Mouse (Mus musculus): ENCODE data around the gene Zfp385b.

The Zfp385b gene

DNA sequence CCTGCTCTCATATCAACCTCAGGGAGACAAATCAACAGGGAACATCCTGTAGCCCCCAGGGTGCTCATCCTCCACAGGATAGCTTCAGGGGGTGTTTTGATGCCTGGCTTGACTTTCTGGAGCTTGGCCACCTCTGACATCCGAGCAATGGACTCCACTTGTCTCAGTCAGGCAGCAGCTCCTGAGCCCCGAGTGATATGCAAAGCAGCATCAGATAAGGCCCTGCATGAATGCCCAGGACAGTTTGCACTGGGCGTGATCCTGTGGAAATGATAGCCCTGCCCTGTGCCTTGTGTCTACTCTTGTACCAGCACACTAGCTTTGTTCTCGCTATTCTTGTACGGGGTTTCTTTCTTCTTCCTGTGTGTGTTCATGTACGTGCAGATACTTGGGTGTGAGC is 303.8 kb downstream of the Zfp385b start:
- no peak for DNase-seq (ENCODE audit: low read depth)

DNA sequence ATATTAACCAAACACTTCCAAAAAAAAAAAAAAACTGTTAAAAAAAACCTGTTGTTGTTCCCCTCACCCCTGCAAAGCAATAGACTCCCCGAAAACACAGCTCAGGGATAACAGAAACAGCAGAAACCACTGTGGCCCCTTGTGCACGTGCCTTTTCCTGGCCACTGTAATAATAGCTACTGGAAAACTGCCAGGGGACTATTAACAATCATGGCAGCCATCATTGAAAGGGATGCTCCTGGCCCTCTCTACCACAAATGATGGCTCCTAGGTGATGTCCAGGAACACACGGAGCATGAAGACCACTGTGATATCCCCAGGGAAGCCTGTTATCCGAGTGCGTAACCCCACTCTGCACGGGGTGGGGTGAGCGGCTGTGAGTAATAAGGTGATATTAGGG is 304.4 kb downstream of the Zfp385b start:
- DNase-seq (ENCODE audit: low read depth) = no peak

DNA sequence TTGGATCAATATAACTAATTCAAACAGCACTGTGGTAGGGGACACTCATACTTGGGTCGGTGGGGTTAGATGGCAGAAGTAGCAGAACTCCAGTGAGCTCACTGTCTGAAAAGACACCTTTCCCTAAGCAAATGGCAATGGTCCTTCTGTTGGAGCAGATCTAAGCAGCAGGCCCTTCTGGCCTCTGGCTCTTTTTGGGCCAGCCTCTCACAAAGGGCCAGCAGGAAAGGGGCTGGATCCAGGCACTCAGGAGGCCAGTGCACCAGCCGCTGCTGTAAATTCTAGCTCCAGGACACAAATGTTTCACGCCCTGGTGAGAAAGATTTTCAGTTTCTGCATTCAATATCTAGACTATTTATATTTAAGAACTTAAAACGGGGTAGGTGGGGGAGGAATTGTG is 305.0 kb downstream of the Zfp385b start:
- no peak for DNase-seq (ENCODE audit: low read depth)

DNA sequence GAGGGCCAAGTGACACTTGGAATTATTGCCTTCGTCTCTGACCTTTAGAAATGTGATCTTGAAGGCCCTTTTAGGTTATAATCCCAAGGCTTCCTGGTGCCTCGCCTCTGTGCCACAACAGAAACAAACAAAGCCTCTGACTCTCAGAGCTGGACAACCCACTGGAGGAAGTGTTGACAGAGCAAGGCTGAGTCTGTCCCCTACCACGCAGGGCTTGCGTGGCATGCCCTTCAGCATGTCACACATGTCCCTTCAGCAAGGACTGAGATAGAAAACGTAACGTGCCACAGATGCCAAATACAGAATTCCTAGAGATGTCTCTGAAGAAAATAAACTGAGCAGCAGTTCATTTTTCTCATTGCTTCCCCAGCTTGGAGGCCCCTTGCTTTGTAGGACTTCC is 310.7 kb downstream of the Zfp385b start:
- DNase-seq (ENCODE audit: low read depth) = no peak

DNA sequence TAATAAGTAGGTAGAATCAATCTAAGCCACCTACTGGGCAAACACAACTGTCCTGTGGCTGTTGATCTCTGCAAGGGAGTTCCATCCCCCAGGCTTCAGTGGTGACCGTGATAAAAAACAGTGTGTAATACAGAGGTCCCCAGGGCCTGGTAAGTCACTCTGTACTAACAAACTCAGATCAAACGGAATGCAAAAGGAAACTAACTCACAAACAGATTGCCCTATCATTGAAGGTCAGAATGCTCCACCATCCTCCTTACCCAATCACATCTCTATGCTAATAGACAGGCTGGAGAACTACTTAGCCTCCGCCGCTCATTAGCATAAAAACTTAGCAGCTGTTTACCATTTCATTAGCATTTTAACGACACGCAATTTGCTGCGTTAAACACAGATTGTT is 313.1 kb downstream of the Zfp385b start:
- no peak for DNase-seq (ENCODE audit: low read depth)

DNA sequence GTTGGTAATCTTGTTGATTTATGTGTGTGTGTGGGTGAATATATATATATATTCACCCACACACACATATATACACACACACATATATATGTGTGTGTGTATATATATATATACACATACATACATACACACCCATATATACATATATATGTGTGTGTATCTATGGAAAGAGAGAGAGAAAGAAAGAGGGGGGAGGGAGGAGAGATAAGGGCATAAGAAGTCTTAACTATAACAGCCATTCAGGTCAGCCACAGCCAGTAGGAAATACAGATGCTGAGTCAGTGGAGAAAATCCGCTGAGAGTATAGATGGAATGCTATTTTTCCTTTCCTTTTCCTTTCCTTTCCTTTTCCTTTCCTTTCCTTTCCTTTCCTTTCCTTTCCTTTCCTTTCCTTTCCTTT is 313.8 kb downstream of the Zfp385b start:
- DNase-seq (ENCODE audit: low read depth) = no peak

DNA sequence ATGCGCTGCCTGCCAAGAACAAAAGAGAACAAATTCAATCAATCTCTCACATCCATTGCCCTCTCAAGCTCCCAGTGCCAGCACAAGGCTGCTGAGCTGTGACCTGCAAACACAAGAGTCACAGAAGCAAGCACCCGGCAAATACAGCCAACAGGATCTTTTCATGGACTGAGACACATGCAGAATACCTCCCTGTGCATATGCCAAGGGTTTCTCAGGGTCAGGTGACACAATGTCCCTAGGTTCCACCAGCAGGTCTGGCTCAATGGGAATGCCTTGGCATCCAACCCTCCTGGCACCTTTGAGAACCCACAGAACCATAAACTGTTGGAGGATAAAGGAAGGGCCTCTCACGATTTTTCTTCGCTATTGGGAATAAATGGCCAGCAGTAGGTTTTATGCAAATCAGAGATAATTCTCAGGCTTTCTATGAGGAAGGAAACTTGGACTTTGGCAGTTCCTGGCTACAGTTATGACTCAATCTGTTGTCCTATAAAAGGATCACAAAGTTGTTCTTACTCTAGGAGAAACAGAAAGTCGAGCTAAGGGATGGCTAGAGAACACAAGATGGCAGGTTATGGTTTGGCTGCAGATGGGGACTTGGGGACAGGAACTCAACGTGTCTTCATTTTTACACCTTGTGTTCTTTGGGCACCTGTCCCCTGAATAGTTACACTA is 315.6 kb downstream of the Zfp385b start:
- DNase-seq (ENCODE audit: low read depth) = no peak

DNA sequence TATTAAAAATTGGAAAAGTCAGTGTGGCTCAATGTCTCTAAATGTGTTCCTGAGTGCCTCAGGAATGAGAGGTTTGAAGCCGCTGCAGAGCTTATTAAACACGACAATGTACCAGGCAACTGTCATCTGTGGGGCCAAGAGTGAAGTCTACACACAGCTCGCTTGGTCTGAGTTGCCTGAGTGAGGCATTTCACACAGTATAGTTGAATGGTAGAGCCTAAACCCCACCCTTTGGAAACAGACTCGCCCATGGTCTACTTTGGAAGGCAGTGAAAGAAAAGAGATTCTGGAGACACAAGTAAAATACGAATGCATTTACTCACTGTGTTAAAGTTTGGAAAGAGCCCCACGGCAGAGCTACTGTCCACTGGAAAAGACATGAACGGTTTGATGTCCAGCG is 316.2 kb downstream of the Zfp385b start:
- DNase-seq (ENCODE audit: low read depth) = no peak

DNA sequence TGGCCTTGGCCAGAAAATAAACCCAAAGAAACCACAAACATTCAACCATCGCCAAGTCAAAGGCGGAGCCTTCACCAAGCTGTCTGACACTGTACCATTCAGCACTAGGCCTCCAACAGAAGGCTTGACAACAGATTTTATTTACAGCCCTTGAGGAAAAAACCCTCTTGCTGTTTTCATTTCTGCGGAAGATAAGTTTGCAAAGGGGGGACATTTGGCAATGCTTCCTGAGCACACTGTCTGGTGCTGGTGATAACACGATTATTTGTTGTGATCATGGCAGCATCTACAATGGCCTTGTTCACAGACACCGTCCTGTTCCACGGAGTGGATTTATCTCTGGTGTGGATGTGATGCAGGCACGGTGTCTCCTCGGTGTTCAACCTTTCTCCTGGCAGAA is 317.0 kb downstream of the Zfp385b start:
- DNase-seq (ENCODE audit: low read depth) = no peak

DNA sequence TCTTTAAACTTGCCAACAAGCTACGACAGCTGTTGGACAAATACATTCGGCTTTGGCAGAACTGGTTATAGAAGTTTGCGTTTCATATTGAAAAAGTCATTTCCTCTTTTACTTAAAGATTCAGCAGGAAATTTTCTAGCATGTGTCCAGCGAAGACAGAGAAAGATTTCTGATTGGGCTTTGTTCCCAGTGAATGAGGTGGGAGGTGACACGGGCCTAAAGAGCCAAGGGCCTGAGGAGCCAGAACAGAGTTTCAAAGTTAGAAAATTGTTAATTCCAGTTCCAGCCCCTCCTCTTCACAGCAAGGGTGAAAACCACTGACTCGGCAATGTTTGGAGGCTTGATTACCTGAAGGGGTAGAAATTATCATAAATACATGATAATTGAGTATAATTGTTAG is 319.0 kb downstream of the Zfp385b start:
- DNase-seq (ENCODE audit: low read depth) = no peak

DNA sequence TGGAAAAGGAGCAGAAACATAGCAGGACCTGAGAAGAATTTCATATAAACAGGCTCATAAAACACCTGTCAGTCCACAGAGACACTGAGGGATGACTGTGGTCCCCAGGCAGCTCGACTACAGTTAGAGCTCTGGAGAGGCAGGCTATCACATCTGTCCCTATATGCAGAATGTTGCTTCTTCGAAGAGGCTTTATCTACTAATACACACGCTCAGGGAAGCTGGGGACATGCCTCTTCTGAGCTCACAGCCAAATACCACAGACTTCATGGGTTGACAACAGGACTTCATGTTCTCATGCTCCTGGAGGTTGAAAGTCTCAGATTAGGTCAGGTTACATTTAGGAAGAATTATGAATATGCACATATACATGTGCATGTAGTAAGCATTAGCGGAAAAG is 321.1 kb downstream of the Zfp385b start:
- no peak for DNase-seq (ENCODE audit: low read depth)

DNA sequence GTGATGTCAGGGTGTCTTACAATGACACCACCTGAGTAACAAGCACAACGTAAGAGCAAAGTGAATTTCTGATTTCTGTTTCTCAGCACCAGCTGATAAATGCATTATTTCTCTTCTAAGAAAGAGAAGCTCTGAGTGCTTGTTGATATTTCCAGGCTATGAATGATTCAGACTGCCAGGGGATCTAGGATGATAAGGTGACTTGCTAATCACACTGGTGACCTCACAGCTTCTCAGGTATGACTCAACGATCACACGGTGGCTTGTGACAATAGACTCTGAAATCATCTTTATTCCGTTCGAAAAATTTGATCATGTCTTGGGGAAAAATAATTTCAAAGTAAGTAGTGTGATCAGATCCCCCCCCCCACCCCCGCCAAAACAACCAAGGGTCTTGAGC is 321.5 kb downstream of the Zfp385b start:
- DNase-seq (ENCODE audit: low read depth) = no peak

DNA sequence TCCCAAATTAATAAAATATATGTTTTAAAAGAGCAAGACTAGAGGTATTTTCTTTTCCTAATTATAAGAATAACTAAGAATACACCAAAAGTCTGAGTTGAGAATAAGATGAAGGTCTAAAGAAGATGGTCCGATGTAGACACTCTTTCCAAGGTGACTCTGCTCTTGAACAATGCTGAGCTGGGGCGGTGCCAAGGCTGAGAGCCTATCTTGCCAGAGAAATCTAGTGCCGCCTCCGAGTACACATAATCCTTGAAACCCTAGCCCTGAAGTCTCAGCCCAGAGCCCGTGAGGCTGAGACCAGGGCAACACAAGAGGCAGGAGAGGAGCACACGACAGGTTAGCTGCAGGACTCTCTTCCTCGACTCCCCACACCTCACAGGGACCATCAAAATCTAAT is 323.4 kb downstream of the Zfp385b start:
- DNase-seq (ENCODE audit: low read depth) = no peak

DNA sequence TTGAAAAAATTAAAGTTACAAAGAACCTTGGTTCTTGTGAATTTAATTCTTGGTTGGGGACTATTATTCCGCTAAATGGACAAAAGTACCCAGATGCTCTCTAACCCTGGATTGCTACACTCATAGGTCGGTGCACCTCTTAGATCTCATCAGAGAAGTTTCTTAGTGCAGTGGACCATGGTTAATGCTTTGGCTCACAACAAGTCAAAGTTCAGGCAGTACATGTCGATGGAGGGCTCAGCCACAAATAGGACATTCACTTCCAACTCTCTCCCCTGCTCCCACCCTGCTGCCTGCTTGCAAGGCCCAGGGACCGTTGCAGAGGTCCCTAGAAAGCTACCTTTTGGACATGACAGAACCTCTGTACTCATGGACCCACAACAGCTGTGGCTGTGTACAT is 324.1 kb downstream of the Zfp385b start:
- no peak for DNase-seq (ENCODE audit: low read depth)

DNA sequence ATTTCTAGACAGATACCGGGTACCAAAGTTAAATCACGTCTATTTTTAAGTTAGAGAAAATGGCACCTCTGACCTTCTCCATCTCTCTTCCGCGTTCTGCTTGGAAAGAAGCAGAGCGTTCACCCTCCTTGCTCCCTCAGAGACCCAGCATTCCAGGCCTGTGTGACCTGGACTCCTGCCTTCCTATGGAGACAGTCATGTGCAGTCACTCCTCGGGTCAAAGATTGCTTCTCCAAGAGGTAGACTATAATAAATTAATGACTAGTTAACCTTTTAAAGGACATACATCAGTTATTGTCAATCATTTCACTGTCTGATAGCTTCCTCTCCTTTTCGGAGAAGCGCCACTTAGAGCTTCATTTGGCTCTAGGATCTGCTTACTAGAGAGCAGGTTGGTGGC is 325.7 kb downstream of the Zfp385b start:
- DNase-seq (ENCODE audit: low read depth) = no peak

DNA sequence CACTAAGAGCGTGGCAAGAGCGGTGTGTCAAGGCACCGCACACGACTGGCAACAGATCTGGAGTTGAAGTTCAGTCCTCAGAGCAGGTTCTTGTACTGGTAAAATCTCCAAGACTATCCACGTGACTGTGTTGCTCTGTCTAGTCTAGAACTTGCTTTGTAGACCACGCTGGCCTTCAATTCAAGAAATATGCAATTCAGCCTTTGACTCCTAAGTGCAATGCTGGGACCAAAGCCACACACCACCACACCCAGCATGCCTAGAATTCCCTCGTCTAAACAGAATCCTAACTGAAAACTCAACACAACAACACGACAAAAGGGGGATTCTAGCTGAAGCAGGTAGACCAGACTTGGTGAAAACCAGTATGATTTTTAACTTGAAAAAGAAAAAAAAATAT is 332.3 kb downstream of the Zfp385b start:
- DNase-seq (ENCODE audit: low read depth) = no peak

DNA sequence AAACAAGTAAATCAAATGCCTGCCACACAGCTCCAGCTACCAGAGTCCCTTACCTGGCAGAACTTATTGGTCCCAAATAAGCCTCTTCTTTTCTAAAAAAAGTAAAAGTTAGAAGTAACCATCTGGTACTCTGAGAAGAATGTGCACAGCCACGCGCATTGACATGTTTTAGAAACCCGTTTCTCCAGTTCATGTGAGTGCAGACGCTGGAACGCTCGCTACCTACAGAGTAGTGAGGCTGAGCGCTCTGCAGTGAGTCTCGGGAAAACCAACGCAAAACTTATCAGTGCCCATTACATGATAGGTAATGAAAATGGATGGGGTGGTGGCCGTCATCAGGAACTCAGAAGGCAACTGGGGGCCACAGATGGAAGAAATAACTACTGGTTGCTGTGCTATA is 338.2 kb downstream of the Zfp385b start:
- DNase-seq (ENCODE audit: low read depth) = no peak

DNA sequence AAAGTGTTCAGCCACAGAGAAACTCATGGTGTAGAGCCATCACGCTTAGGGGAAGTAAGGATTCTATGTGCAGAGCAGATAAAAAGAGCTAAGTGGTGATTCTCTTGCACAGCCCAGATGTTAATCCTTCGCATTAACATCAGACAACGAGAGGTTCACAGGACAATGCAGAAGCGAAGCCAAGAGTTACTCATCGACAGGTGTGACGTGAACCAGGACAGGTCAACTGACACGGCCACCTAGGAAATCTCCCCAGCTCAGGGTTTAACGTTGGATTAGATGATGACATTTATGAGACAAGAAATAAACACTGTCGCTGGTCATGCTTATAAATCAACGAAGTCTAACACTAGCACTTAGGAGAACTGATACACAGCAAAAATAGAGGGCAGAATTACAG is 341.9 kb downstream of the Zfp385b start:
- no peak for DNase-seq (ENCODE audit: low read depth)

DNA sequence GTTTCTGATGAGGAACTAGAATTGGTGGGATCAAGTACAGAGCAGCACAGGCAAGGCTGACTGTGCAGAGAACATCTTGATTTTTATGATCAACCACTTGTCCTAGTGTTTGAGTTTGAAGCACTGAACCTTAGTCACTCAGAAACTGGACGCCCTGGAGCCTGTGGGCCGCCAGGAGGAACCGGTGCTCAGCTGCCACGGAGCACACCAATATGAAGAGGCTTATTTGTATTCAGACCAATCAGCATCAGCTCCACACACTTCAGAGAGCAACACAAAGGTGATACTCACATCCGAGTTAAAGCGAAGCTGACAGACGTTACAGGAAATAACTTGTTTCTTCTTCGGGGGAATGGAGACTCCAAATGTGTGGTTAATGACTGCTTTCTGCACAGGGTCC is 343.0 kb downstream of the Zfp385b start:
- DNase-seq (ENCODE audit: low read depth) = no peak

DNA sequence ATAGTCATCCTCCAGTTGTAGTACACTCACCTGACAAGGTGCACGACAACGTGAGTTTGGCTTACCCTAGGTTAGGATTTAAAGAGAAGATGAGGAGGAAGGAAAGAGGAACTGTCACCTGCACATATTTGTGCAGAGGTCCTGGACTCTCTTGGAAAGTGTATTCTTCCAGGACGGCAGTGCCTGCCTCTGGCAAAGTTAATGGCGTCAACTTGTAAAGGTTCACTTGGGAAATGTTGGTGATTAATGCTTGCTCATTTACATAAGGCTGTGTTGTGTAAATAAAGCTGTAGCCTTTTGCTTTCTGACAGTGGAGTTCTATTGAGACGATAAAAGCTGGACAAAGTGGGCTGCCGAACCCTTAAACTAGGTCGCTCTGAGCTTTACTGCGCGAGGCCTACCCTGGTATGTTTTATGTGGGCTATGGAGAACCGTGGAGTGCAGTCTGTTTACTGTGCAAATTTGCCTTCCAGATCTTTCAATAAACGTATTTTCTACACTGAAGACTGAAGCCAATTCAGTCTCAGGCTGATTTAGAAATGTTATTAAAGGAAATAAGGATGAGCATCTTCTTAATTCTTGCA is 347.1 kb downstream of the Zfp385b start:
- no peak for DNase-seq (ENCODE audit: low read depth)

DNA sequence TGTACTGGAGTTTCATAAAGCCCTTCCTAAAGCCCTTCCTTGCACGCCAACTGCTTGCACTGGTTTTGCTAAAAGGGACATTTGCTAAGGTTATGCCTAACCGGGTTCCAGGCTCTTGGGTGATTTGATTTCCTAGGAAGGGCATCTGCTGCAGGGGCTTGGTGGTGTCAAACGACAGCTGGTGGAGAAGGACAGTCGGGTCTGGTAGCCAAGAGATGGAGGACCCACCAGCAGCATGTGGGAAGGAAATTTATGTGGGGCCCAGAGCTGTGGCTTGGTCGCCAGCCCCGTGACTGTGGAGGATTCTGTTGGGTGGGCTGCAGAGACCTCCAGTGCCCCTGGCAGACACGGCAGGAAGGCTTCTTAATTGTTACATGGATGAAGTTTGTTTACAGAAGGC is 348.7 kb downstream of the Zfp385b start:
- DNase-seq (ENCODE audit: low read depth) = no peak

DNA sequence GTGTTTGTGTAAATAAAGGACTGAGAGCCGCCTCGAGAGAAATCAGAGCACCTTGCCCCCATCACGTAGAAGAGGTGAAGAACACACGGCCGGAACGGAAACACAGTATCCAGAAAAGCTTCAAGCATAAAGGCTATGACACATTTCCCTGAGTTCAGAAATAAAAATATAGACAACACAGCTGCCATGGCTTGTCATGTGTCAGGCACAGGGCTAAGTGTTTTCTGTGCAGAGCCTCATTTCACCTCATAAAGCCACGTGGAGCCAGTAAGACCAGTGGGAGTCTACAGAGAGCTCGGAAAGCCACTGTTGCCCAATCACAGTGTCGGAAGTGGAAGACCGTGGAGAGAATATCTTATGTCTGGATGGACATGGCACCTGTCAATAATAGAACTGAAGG is 358.0 kb downstream of the Zfp385b start:
- no peak for DNase-seq (ENCODE audit: low read depth)

DNA sequence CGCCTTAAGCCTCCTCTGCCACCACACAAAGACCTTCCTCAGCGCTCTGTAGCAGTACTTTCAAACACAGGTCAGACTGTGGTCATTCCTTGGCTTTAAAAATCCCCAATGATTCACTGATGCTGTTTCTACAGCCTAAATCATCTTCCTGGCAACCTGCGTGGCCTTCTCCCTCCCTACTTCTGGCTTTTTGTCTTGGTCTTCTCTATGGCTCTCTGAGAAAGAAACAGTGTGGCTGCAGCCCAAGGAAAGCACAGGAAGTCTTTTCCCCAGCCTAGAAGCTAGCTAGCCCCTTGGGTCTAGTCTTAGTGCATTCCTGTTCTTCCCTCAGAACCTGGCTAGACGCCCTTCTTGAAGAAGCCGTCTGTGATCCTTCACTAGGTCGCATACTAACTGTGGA is 359.4 kb downstream of the Zfp385b start:
- DNase-seq (ENCODE audit: low read depth) = no peak

DNA sequence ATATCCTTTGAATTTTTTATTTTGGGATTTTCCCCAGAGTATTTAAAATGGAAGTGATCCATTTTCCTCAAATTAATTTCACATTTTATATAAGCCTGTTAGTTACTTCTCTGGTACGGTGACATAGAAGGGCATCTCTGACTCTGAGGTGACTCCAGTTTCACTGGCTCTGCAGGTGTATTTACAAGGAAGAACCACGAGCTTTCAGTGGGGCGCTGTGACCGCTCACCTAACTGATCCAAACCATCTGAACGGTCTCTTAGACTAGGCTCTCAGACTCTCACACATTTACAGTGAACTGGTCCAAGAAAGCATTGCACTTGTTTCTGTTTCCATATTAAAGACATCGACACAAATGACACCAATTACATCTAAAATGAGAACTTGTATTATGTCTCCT is 361.0 kb downstream of the Zfp385b start:
- no peak for DNase-seq (ENCODE audit: low read depth)

DNA sequence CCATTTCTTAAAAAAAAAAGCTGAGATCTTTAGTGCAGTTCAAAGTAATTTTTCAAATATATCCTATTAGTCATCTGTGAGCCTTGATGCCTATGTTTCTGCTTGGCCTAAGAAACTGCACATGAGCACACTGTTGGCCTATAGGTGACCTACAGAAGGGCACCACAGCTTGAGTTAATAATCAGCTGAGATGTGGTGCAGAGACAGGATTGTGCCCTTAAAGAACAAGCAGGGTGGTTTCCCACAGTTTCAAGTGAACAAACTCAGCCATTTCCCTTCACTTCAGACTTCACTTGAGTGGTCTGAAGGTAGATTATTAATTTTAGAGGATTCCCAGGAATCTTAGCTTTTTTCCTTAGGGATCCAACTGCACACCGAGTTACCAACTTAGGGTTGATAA is 362.3 kb downstream of the Zfp385b start:
- DNase-seq (ENCODE audit: low read depth) = no peak
